Mouse (Mus musculus): ENCODE measurements around the gene B3gnt7. TPM values are rescaled to one million over a fixed set of nuclear protein-coding genes. Genes with fewer than 3 reads are reported as not detected.

B3gnt7 gene
- polyA plus RNA-seq, 1 experiment, result 13.7 TPM

GRCm38 (mm10) chr1:86342371-86342770, 39.7 kb downstream of the B3gnt7 start:
- no peaks in the 10 kb centered on the region for H3K4me1 ChIP-seq (ENCODE audit: control insufficient read depth, insufficient read depth, low read length)
- DNase-seq, result no peak
- TF ChIP-seq POLR2A (IDR thresholded peaks at IDR 0.05; ENCODE audit: borderline replicate concordance, extremely low read depth, low read depth, low read length) (no peak), CTCF (IDR thresholded peaks at IDR 0.05; ENCODE audit: insufficient read depth, low read length) (no peak)
- WGBS, result 88% methylated on average over 2 of the region's 2 CpGs
- H3K4me3 ChIP-seq (replicated peaks; ENCODE audit: extremely low read depth, low read depth, low read length), result no peak overlapping the region

GRCm38 (mm10) chr1:86343087-86343645, 40.5 kb downstream of the B3gnt7 start:
- H3K4me1 ChIP-seq (ENCODE audit: control insufficient read depth, insufficient read depth, low read length), result no peaks in the 10 kb centered on the region
- DNase-seq, result no peak
- no peak overlapping the region for H3K4me3 ChIP-seq (replicated peaks; ENCODE audit: extremely low read depth, low read depth, low read length)
- WGBS, result 97% methylated on average over 1 of the region's 1 CpGs
- TF ChIP-seq CTCF (IDR thresholded peaks at IDR 0.05; ENCODE audit: insufficient read depth, low read length) (no peak), POLR2A (IDR thresholded peaks at IDR 0.05; ENCODE audit: borderline replicate concordance, extremely low read depth, low read depth, low read length) (no peak)

GRCm38 (mm10) chr1:86343969-86344861, 41.6 kb downstream of the B3gnt7 start:
- Histone ChIP-seq H3K4me3 (replicated peaks; ENCODE audit: extremely low read depth, low read depth, low read length) (no peak overlapping the region), H3K4me1 (ENCODE audit: control insufficient read depth, insufficient read depth, low read length) (no peaks in the 10 kb centered on the region)
- DNase-seq, result no peak
- TF ChIP-seq CTCF (IDR thresholded peaks at IDR 0.05; ENCODE audit: insufficient read depth, low read length) (no peak), POLR2A (IDR thresholded peaks at IDR 0.05; ENCODE audit: borderline replicate concordance, extremely low read depth, low read depth, low read length) (no peak)
- WGBS, result 26% methylated on average over 4 of the region's 4 CpGs

- 83% methylated on average over 4 of the region's 4 CpGs for WGBS
- Histone ChIP-seq H3K4me3 (replicated peaks; ENCODE audit: extremely low read depth, low read depth, low read length) (no peak overlapping the region), H3K4me1 (ENCODE audit: control insufficient read depth, insufficient read depth, low read length) (no peaks in the 10 kb centered on the region)
- TF ChIP-seq CTCF (IDR thresholded peaks at IDR 0.05; ENCODE audit: insufficient read depth, low read length), result no peak
- no peak for TF ChIP-seq POLR2A (IDR thresholded peaks at IDR 0.05; ENCODE audit: borderline replicate concordance, extremely low read depth, low read depth, low read length)
- DNase-seq, result no peak
Measured at GRCm38 (mm10) chr1:86345069-86345468, 42.4 kb downstream of the B3gnt7 start.

DNA sequence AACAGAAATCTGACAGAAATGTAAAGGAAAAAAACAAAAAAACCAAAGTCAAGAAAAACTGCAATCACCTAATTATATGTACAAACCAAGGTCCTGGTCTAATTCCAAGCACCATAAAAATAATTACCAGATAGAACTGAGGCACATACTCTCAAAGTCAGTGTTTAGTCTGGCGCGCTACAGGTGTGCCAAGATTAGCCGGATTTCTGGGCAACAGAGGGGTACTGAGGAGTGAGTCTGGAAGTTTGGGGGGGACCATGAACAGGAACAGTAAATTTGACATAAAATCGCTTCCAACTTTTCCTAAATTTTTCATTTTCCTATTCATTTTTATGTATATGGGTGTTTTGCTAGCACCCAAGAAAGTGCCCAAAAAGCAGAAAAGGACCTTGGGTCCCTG, 43.3 kb downstream of the B3gnt7 start:
- no peak overlapping the region for H3K4me3 ChIP-seq (replicated peaks; ENCODE audit: extremely low read depth, low read depth, low read length)
- no peak for TF ChIP-seq CTCF (IDR thresholded peaks at IDR 0.05; ENCODE audit: insufficient read depth, low read length)
- no peak for TF ChIP-seq POLR2A (IDR thresholded peaks at IDR 0.05; ENCODE audit: borderline replicate concordance, extremely low read depth, low read depth, low read length)
- H3K4me1 ChIP-seq (ENCODE audit: control insufficient read depth, insufficient read depth, low read length), result no peaks in the 10 kb centered on the region
- WGBS, result 92% methylated on average over 4 of the region's 4 CpGs
- no peak for DNase-seq

- DNase-seq, result no peak
- no peak overlapping the region for H3K4me3 ChIP-seq (replicated peaks; ENCODE audit: extremely low read depth, low read depth, low read length)
- H3K4me1 ChIP-seq (ENCODE audit: control insufficient read depth, insufficient read depth, low read length), result no peaks in the 10 kb centered on the region
- TF ChIP-seq POLR2A (IDR thresholded peaks at IDR 0.05; ENCODE audit: borderline replicate concordance, extremely low read depth, low read depth, low read length) (no peak), CTCF (IDR thresholded peaks at IDR 0.05; ENCODE audit: insufficient read depth, low read length) (no peak)
- 86% methylated on average over 3 of the region's 3 CpGs for WGBS
Measured at GRCm38 (mm10) chr1:86346851-86347715, 44.5 kb downstream of the B3gnt7 start.

DNA sequence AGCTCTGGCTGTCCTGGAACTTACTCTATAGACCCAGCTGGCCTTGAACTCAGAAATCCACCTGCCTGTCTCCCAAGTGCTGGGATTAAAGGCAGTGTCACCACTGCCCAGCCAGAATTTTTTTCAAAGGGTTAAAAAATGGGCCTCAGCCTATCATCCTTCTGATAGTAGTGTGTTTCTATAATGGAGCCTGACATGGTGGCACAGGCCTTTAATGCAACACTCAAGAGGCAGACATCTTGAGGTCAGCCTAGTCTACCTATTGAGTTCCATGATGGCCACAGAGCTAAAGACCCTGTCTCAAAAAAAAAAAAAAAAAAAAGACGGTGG, 45.0 kb downstream of the B3gnt7 start:
- TF ChIP-seq POLR2A (IDR thresholded peaks at IDR 0.05; ENCODE audit: borderline replicate concordance, extremely low read depth, low read depth, low read length) (no peak), CTCF (IDR thresholded peaks at IDR 0.05; ENCODE audit: insufficient read depth, low read length) (no peak)
- 68% methylated on average over 1 of the region's 1 CpGs for WGBS
- DNase-seq, result no peak
- Histone ChIP-seq H3K4me3 (replicated peaks; ENCODE audit: extremely low read depth, low read depth, low read length) (no peak overlapping the region), H3K4me1 (ENCODE audit: control insufficient read depth, insufficient read depth, low read length) (no peaks in the 10 kb centered on the region)

DNA sequence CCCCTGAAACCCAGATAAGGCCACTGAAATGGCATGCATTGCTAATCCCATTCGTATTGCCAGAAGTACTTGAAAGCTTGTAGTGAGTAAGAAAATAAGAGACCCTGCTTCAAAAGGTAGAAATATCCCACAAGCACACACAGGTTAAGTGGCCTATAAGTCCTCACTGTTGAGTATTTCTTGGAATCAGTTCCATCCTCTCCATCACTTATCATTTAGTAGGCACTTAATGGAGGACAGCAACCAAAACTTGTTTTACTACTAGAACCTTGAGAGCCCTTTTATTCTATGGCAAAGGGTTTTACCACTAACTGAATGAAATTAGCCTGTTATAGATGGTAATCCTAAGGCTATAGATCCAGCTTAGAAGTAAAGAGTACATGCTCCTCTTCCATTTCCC, 45.5 kb downstream of the B3gnt7 start:
- no peak for TF ChIP-seq CTCF (IDR thresholded peaks at IDR 0.05; ENCODE audit: insufficient read depth, low read length)
- no peak for TF ChIP-seq POLR2A (IDR thresholded peaks at IDR 0.05; ENCODE audit: borderline replicate concordance, extremely low read depth, low read depth, low read length)
- no peak overlapping the region for H3K4me3 ChIP-seq (replicated peaks; ENCODE audit: extremely low read depth, low read depth, low read length)
- no peak for DNase-seq
- no peaks in the 10 kb centered on the region for H3K4me1 ChIP-seq (ENCODE audit: control insufficient read depth, insufficient read depth, low read length)
- WGBS, result 68% methylated on average over 1 of the region's 1 CpGs

- Histone ChIP-seq H3K4me1 (ENCODE audit: control insufficient read depth, insufficient read depth, low read length) (no peaks in the 10 kb centered on the region), H3K4me3 (replicated peaks; ENCODE audit: extremely low read depth, low read depth, low read length) (no peak overlapping the region)
- no peak for TF ChIP-seq POLR2A (IDR thresholded peaks at IDR 0.05; ENCODE audit: borderline replicate concordance, extremely low read depth, low read depth, low read length)
- DNase-seq, result no peak
- WGBS, result 73% methylated on average over 4 of the region's 4 CpGs
Measured at GRCm38 (mm10) chr1:86348801-86349200, 46.2 kb downstream of the B3gnt7 start.
